ENCODE assay signal across 14 mouse cellular contexts in genomic region chr17:11211591-11211990, GRCm38 (mm10).
"Had no signal": no experiment of that assay in that cellular context is flagged by ENCODE, and none has a peak within 500 bp of the region (broad histone marks: within the 10 kb centered on the region; RNA-seq: fewer than 3 reads in every experiment).

No protein-coding gene starts in this region.

- H3K9ac ChIP-seq: liver, embryonic 15.5 days; lung, embryonic 14.5 days; midbrain, embryonic 15.5 days; neural tube, embryonic 12.5 days had no signal

- H3K36me3 ChIP-seq: limb, embryonic 10.5 days; liver, embryonic 15.5 days; midbrain, embryonic 15.5 days; neural tube, embryonic 12.5 days had no signal

- H3K4me3 ChIP-seq: limb, embryonic 10.5 days; liver, embryonic 15.5 days; megakaryocyte, embryonic 14.5 days; midbrain, embryonic 15.5 days; neural tube, embryonic 12.5 days had no signal

- H3K9me3 ChIP-seq: limb, embryonic 10.5 days; liver, embryonic 15.5 days; midbrain, embryonic 15.5 days; neural tube, embryonic 12.5 days had no signal

- H3K27ac ChIP-seq: limb, embryonic 10.5 days; liver, embryonic 15.5 days; macrophage; midbrain, embryonic 15.5 days; neural tube, embryonic 12.5 days had no signal

- ATAC-seq: midbrain, embryonic 15.5 days had no signal

- H3K27me3 ChIP-seq: liver, embryonic 15.5 days; megakaryocyte, embryonic 14.5 days; midbrain, embryonic 15.5 days; neural tube, embryonic 12.5 days had no signal

- DNase-seq: kidney, adult 8-10 months; kidney, postnatal 25 days; lung, embryonic 14.5 days; lung, postnatal 10 days; thymus, adult 18-20 months; thymus, postnatal 14 days had no signal

- H3K4me2 ChIP-seq: liver, embryonic 11.5 days; liver, embryonic 15.5 days; lung, embryonic 14.5 days; midbrain, embryonic 11.5 days; midbrain, embryonic 15.5 days; neural tube, embryonic 12.5 days had no signal

- H3K4me1 ChIP-seq: liver, embryonic 15.5 days; megakaryocyte, embryonic 14.5 days; midbrain, embryonic 15.5 days; neural tube, embryonic 12.5 days had no signal
